Mouse (Mus musculus): ENCODE results near the gene Sardh. TPM values are rescaled to one million over a fixed set of nuclear protein-coding genes. Genes with fewer than 3 reads are reported as not detected.

Gene Sardh
- polyA plus RNA-seq (2014; fragmentation: Illumina TruSeq; extraction: RNeasy Lipid Tissue Mini Kit (QIAGEN cat#74804); ENCODE audit: low read depth, low replicate concordance), result 86.3 TPM

GRCm38 (mm10) chr2:27248211-27248610 is at the start of gene Sardh:
Sardh (minus strand) TSS chr2:27248337.

GRCm38 (mm10) chr2:27164796-27165590 is 83.1 kb downstream of the Sardh start, which contains the start of gene Dbh:
Dbh (plus strand) TSS chr2:27165233.

GRCm38 (mm10) chr2:27141950-27142693 is 106.0 kb downstream of the Sardh start, which contains the start of gene Fam163b:
Fam163b (minus strand) TSS chr2:27142491.

Other genes with a start within 250 kb of the Sardh start
- 10.9 TPM for gene Cacfd1, start 238.4 kb downstream of the Sardh start, polyA plus RNA-seq (2014; fragmentation: Illumina TruSeq; extraction: RNeasy Lipid Tissue Mini Kit (QIAGEN cat#74804); ENCODE audit: low read depth, low replicate concordance)
- not detected for gene Slc2a6, start 220.3 kb downstream of the Sardh start, polyA plus RNA-seq (2014; fragmentation: Illumina TruSeq; extraction: RNeasy Lipid Tissue Mini Kit (QIAGEN cat#74804); ENCODE audit: low read depth, low replicate concordance)
- not detected for gene Mymk, start 176.2 kb downstream of the Sardh start, polyA plus RNA-seq (2014; fragmentation: Illumina TruSeq; extraction: RNeasy Lipid Tissue Mini Kit (QIAGEN cat#74804); ENCODE audit: low read depth, low replicate concordance)
- gene Adamtsl2, start 169.0 kb downstream of the Sardh start, polyA plus RNA-seq (2014; fragmentation: Illumina TruSeq; extraction: RNeasy Lipid Tissue Mini Kit (QIAGEN cat#74804); ENCODE audit: low read depth, low replicate concordance), result 0.19 TPM
- not detected for gene Fam163b, start 105.8 kb downstream of the Sardh start, polyA plus RNA-seq (2014; fragmentation: Illumina TruSeq; extraction: RNeasy Lipid Tissue Mini Kit (QIAGEN cat#74804); ENCODE audit: low read depth, low replicate concordance)
- not detected for gene Dbh, start 83.1 kb downstream of the Sardh start, polyA plus RNA-seq (2014; fragmentation: Illumina TruSeq; extraction: RNeasy Lipid Tissue Mini Kit (QIAGEN cat#74804); ENCODE audit: low read depth, low replicate concordance)
- gene Vav2, start 178.7 kb upstream of the Sardh start, polyA plus RNA-seq (2014; fragmentation: Illumina TruSeq; extraction: RNeasy Lipid Tissue Mini Kit (QIAGEN cat#74804); ENCODE audit: low read depth, low replicate concordance), result 6.9 TPM
- gene Brd3os, start 194.0 kb upstream of the Sardh start, polyA plus RNA-seq (2014; fragmentation: Illumina TruSeq; extraction: RNeasy Lipid Tissue Mini Kit (QIAGEN cat#74804); ENCODE audit: low read depth, low replicate concordance), result 0.21 TPM